Mouse (Mus musculus) CH12.LX (cell line): ENCODE measurements around the gene Stam. TPM values are rescaled to one million over a fixed set of nuclear protein-coding genes. Genes with fewer than 3 reads are reported as not detected.

ENCODE experiments used
- DNase-seq: peaks from one replicate; pipeline ENCODE4 v3.0.0-alpha.2; 2013; ENCODE audit errors: extremely low read depth
- H3K27ac ChIP-seq: 2 replicates; pipeline ENCODE4 v1.5.1; 2012; ENCODE audit warnings: low read depth, mild to moderate bottlenecking, control low read depth, moderate library complexity; ENCODE audit not compliant: insufficient read depth
- H3K27me3 ChIP-seq: replicated peaks from 2 replicates; pipeline ENCODE3; 2012; ENCODE audit warnings: inconsistent platforms
- H3K36me3 ChIP-seq, 2 experiments: replicated peaks in 1 of 2; 2 replicates each; pipeline versions ENCODE3 to v1.6.1; 2012; ENCODE audit warnings: inconsistent platforms in 1 of 2, low read length in 1 of 2, mild to moderate bottlenecking in 1 of 2, mixed read lengths in 1 of 2, moderate library complexity in 1 of 2; ENCODE audit not compliant: control insufficient read depth in 1 of 2, insufficient read depth in 1 of 2
- H3K4me1 ChIP-seq, 2 experiments: 2 replicates each; pipeline ENCODE4 v1.6.1; 2012; ENCODE audit warnings: inconsistent platforms in 1 of 2, moderate library complexity in 1 of 2; ENCODE audit not compliant: insufficient read depth in 2 of 2, control insufficient read depth in 1 of 2
- H3K4me2 ChIP-seq: 2 replicates; pipeline ENCODE4 v1.6.1; 2012; ENCODE audit warnings: low read depth, mild to moderate bottlenecking, control low read depth; ENCODE audit not compliant: poor library complexity, insufficient read depth, severe bottlenecking
- H3K4me3 ChIP-seq, 3 experiments: fragments of 150-350 bp in 1 of 3; sonication (generic) in 1 of 3; replicated peaks in 1 of 3; 2 replicates each; pipeline versions ENCODE3 to v1.5.1; 2011 to 2012; ENCODE audit warnings: low read depth in 2 of 3, low read length in 2 of 3, mild to moderate bottlenecking in 2 of 3, moderate library complexity in 2 of 3, control low read depth in 1 of 3, improper control_type of control experiment in 1 of 3, inconsistent platforms in 1 of 3, mixed read lengths in 1 of 3; ENCODE audit not compliant: poor library complexity in 1 of 3
- H3K79me2 ChIP-seq: replicated peaks from 2 replicates; pipeline ENCODE4 v1.6.1; 2012; ENCODE audit warnings: mild to moderate bottlenecking, moderate library complexity; ENCODE audit not compliant: control insufficient read depth, poor library complexity, insufficient read depth, severe bottlenecking; ENCODE audit errors: extremely low read depth
- H3K9ac ChIP-seq: 2 replicates; pipeline ENCODE4 v1.6.1; 2012; ENCODE audit warnings: low read depth, mild to moderate bottlenecking, control low read depth, moderate library complexity; ENCODE audit not compliant: insufficient read depth
- H3K9me3 ChIP-seq: replicated peaks from 2 replicates; pipeline ENCODE3; 2012; ENCODE audit warnings: low read length, inconsistent platforms, mixed read lengths
- CHD1 ChIP-seq: IDR thresholded peaks from 2 replicates; pipeline ENCODE4 v1.6.1; 2012; ENCODE audit warnings: low read depth, low read length, improper control_type of control experiment, inconsistent platforms
- CHD2 ChIP-seq: IDR thresholded peaks from 2 replicates; pipeline ENCODE4 v1.6.1; 2011; ENCODE audit warnings: low read length, improper control_type of control experiment
- CTCF ChIP-seq, 2 experiments: IDR thresholded peaks in 1 of 2; conservative IDR thresholded peaks in 1 of 2; 2 replicates each; pipeline ENCODE4 v1.5.1; 2011 to 2012; ENCODE audit warnings: low read depth in 2 of 2, low read length in 2 of 2, improper control_type of control experiment in 1 of 2, inconsistent platforms in 1 of 2, mild to moderate bottlenecking in 1 of 2, moderate library complexity in 1 of 2
- E2F4 ChIP-seq: IDR thresholded peaks from 2 replicates; pipeline ENCODE4 v1.6.1; 2011; ENCODE audit warnings: low read depth, low read length, improper control_type of control experiment; ENCODE audit not compliant: insufficient replicate concordance
- EP300 ChIP-seq: IDR thresholded peaks from 2 replicates; pipeline ENCODE4 v1.6.1; 2011; ENCODE audit warnings: low read length, improper control_type of control experiment
- HCFC1 ChIP-seq: IDR thresholded peaks from 2 replicates; pipeline ENCODE4 v1.6.1; 2012; ENCODE audit warnings: low read depth, mild to moderate bottlenecking, inconsistent platforms, low read length, improper control_type of control experiment
- JUN ChIP-seq: IDR thresholded peaks from 2 replicates; pipeline ENCODE4 v1.6.1; 2011; ENCODE audit warnings: low read depth, mild to moderate bottlenecking, low read length, improper control_type of control experiment, moderate library complexity; ENCODE audit not compliant: insufficient read depth
- KAT2A ChIP-seq: IDR thresholded peaks from 2 replicates; pipeline ENCODE4 v1.6.1; 2012; ENCODE audit warnings: low read length, improper control_type of control experiment, inconsistent platforms; ENCODE audit not compliant: insufficient replicate concordance
- MAFK ChIP-seq: IDR thresholded peaks from 2 replicates; pipeline ENCODE4 v1.6.1; 2011; ENCODE audit warnings: low read length, improper control_type of control experiment; ENCODE audit not compliant: insufficient replicate concordance
- MAZ ChIP-seq: IDR thresholded peaks from 2 replicates; pipeline ENCODE4 v1.6.1; 2012; ENCODE audit warnings: low read depth, mild to moderate bottlenecking, inconsistent platforms, low read length, improper control_type of control experiment, moderate library complexity
- MEF2A ChIP-seq: IDR thresholded peaks from 2 replicates; pipeline ENCODE4 v1.6.1; 2014; ENCODE audit warnings: low read depth, mild to moderate bottlenecking, inconsistent platforms, low read length, improper control_type of control experiment, borderline replicate concordance
- MYC ChIP-seq: IDR thresholded peaks from 2 replicates; pipeline ENCODE4 v1.6.1; 2011; ENCODE audit warnings: low read depth, mild to moderate bottlenecking, improper control_type of control experiment, low read length
- PAX5 ChIP-seq: IDR thresholded peaks from 2 replicates; pipeline ENCODE4 v1.6.1; 2012; ENCODE audit warnings: low read length, inconsistent platforms, mixed read lengths
- RAD21 ChIP-seq: IDR thresholded peaks from 2 replicates; pipeline ENCODE4 v1.6.1; 2011; ENCODE audit warnings: low read depth, mild to moderate bottlenecking, low read length, improper control_type of control experiment, moderate library complexity
- RCOR1 ChIP-seq: conservative IDR thresholded peaks from 2 replicates; pipeline ENCODE4 v1.6.1; 2012; ENCODE audit warnings: low read depth, mild to moderate bottlenecking, inconsistent platforms, low read length, improper control_type of control experiment
- SIN3A ChIP-seq: IDR thresholded peaks from 2 replicates; pipeline ENCODE4 v1.6.1; 2012; ENCODE audit warnings: low read length, improper control_type of control experiment, inconsistent platforms
- TCF12 ChIP-seq: IDR thresholded peaks from 2 replicates; pipeline ENCODE4 v1.6.1; 2014; ENCODE audit warnings: low read depth, mild to moderate bottlenecking, inconsistent platforms, low read length, improper control_type of control experiment
- UBTF ChIP-seq: IDR thresholded peaks from 2 replicates; pipeline ENCODE4 v1.6.1; 2012; ENCODE audit warnings: low read depth, mild to moderate bottlenecking, inconsistent platforms, low read length, improper control_type of control experiment, moderate library complexity
- ZNF384 ChIP-seq: IDR thresholded peaks from 2 replicates; pipeline ENCODE4 v1.6.1; 2012; ENCODE audit warnings: low read depth, low read length, improper control_type of control experiment, inconsistent platforms
- dilution Hi-C: fragments of 300-500 bp; cut with MboI; formaldehyde crosslinking; loops from 2 replicates; pipeline ENCODE4 v1.14.3; 2020; ENCODE audit warnings: low sequenced_read_pairs; ENCODE audit not compliant: extremely low pct_unique_long_range_greater_than_20kb, extremely low pct_ligation_motif_present
- in situ Hi-C: fragments of 300-500 bp; cut with MboI; formaldehyde crosslinking; loops from 3 replicates; pipeline ENCODE4 v1.14.3; 2019; ENCODE audit warnings: low sequenced_read_pairs, low pct_ligation_motif_present, low pct_unique_long_range_greater_than_20kb, mixed read lengths
- polyA plus RNA-seq: library from polyadenylated mRNA; unstranded; fragments of >175 nt; gene quantifications from 2 replicates; pipeline ENCODE4 v1.2.1, GENCODE M21; 2012; ENCODE audit warnings: low read depth; ENCODE audit not compliant: insufficient read length
- total RNA-seq, 2 experiments: library from RNA; depleted of rRNA; stranded (reverse); fragments of 300-350 nt in 1 of 2; fragments of >200 nt in 1 of 2; gene quantifications; 2 replicates each; pipeline ENCODE4 v1.2.3; 2012 to 2014

Gene Stam
- total and polyA plus RNA-seq, 3 experiments: 13.5 to 21.4 (median 15.1) TPM

DNA sequence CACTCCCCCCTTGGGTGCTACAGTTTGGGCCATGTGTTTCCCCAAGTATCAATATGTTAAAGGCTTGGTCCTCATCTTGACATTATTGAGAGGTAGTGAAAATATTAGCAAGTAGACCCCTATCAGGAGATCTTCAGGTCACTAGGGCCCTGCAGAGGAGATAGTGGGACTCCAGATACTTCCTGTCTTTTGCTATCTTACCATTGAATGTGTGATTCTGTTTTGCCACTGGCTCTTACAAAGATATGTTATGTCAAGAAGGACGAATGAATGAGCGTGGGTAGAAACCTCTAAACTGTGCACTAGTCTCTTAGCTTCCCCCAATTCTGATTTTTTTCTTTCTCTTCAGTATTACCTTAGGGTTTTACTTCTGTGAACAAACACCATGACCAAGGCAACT is 4.9 kb upstream of the Stam start:
- H3K9ac ChIP-seq: no peak overlapping the region
- TF ChIP-seq UBTF (no peak), HCFC1 (no peak), MEF2A (no peak), MYC (no peak), EP300 (no peak), CTCF (conservative IDR thresholded peaks at IDR 0.05 in 1 of 2, IDR thresholded peaks at IDR 0.05 in 1 of 2; ENCODE audit: low read depth in 2 of 2, low read length in 2 of 2) (no peak), E2F4 (no peak), KAT2A (no peak), CHD2 (no peak), CHD1 (no peak), RAD21 (no peak), SIN3A (no peak)
- H3K79me2 ChIP-seq: no peaks in the 10 kb centered on the region
- H3K4me1 ChIP-seq: peaks cover 0 to 7% of the 10 kb centered on the region in 2 experiments; a peak in 1 of 4 replicates
- no peak for DNase-seq
- no peaks in the 10 kb centered on the region for H3K9me3 ChIP-seq
- H3K27ac ChIP-seq: no peak overlapping the region
- H3K27me3 ChIP-seq: no peaks in the 10 kb centered on the region
- H3K36me3 ChIP-seq: no peaks in the 10 kb centered on the region
- in situ Hi-C loops: no loop called here
- H3K4me3 ChIP-seq: no peak overlapping the region
- dilution Hi-C loops: no loop called here
- no peak overlapping the region for H3K4me2 ChIP-seq

DNA sequence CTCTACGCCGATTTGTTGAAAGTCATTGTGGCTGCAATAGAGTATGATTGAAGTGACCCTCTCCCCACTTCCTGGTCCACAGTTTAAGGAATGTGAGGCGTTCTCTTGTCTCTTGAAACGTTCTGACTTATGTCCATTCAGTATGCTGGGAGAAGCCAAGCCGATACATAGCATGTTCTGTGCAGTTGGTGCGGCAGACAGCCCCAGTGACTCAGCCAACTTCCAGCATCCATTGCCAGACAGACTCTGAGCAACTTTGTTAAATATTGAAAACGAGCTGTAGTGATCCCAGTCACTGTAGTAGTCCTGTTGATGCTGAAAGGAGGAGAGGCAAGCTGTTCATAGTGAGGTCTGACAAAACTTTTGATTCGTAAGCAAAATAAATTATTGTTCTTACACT is 3.4 kb upstream of the Stam start:
- H3K4me3 ChIP-seq: no peak overlapping the region
- H3K9me3 ChIP-seq: no peaks in the 10 kb centered on the region
- no peaks in the 10 kb centered on the region for H3K36me3 ChIP-seq
- no peaks in the 10 kb centered on the region for H3K27me3 ChIP-seq
- in situ Hi-C loops (no loop called here), dilution Hi-C loops (no loop called here)
- H3K27ac ChIP-seq: no peak overlapping the region
- H3K4me1 ChIP-seq: peaks cover 0 to 13% of the 10 kb centered on the region in 2 experiments; a peak in 2 of 4 replicates
- H3K4me2 ChIP-seq: no peak overlapping the region
- H3K9ac ChIP-seq: no peak overlapping the region
- peaks cover 5% of the 10 kb centered on the region; the same call in 1 of the 2 replicates for H3K79me2 ChIP-seq
- no peak for DNase-seq
- TF ChIP-seq MAZ (no peak), RCOR1 (no peak), ZNF384 (no peak), TCF12 (no peak), PAX5 (no peak), CTCF (conservative IDR thresholded peaks at IDR 0.05 in 1 of 2, IDR thresholded peaks at IDR 0.05 in 1 of 2; ENCODE audit: low read depth in 2 of 2, low read length in 2 of 2) (no peak), MAFK (no peak), JUN (no peak)
